Mouse (Mus musculus) heart, adult 11 months (tissue): Measurements from ENCODE around the gene Il25.

Experiments used
- DNase-seq: peaks from one replicate; pipeline ENCODE4 v3.0.0; 2022

Gene Il25

DNA sequence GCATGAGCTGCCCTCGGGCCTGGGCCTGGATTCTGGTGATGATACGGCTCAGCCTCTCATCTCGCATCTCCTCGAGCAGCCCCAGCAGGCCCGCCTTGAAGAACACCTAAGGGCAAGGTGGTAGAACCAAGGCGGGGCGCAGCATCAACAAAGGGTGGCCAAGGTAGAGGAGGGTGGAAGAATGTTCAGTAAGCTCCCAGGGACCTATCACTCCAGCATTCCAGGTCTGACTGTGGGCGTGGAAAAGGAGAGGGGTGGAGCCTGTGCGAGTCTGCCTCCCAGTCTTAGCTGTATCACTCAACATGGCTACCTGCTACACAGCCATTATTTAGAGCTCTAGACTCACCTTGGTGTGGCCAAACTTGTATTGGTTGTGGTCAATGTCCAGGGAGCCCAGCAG lies 24.0 kb downstream of the Il25 start:
- DNase-seq, result no peak

GRCm38 (mm10) chr14:54958503-54958902 lies 26.0 kb downstream of the Il25 start:
- DNase-seq, result no peak

DNA sequence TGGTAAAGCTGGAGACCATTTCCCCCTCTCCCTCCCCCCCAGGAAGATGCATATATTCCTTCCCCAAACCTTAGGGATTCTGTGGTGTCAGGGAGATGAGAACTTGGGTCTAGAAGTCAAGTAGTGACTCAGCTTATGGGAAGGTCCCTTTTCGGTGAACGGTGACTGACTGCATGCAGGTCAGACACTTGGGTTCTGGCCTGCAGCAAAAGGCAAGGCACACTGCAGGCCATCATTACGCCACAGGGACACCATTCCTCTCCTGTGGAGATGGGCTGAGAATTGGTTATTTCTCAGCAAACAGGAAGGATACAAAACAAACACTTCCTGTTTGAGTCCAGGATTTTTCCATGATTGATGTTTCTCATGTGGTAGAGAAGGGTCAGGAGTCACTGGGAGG lies 26.7 kb downstream of the Il25 start:
- DNase-seq, result no peak

DNA sequence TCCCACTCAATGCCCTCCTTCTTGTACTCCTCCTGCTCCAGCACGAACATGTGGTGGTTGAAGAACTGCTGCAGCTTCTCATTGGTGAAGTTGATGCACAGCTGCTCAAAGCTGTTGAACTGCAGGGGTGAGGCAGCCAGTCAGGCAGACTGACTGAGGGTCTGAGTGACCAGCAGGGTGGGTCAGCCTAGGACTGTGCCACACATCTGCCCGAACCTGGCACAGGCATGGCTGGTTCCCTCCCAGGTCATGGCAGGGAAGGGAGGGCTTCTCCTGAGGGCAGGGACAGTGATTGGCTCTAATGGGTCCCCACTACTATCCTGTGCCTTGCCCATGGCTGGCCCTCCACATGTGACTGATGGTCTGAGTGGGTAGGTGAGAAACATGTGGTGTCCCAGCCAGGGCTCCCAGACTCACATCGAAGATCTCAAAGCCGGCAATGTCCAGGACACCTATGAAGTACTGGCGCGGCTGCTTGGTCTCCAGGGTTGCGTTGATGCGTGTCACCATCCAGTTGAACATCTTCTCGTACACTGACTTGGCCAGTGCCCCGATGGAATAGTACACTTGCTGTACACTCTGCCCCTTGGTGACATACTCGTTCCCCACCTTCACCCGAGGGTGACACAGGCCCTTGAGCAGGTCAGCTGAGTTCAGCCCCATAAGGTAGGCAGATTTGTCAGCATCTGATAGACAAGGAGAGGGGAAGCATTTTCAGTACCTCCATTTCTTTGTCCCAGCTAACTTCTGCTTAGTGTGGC lies 27.5 kb downstream of the Il25 start:
- peak; percentile 94 for DNase-seq

DNA sequence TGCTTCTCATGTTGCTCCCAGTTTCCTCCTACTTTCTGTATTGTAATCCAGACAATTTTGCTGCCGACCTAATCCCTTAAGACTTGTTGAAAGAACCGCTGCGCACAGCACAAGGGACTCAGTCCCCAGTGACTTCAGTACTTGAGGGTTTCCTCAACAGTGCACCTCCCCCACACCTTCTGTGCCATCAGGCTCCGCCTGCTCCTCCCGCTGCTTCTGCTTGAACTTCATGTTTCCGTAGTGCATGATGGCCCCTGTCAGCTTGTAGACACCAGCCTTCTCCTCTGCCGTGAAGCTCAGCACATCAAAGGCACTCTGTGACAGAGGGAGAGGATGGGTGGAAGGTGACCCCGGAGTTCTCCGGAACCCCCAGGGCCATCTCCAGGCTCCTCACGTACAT lies 28.3 kb downstream of the Il25 start:
- no peak for DNase-seq

- no peak for DNase-seq
These were observed 29.0 kb downstream of the Il25 start for GRCm38 (mm10) chr14:54961487-54961886.

GRCm38 (mm10) chr14:54962714-54963113 lies 30.2 kb downstream of the Il25 start:
- DNase-seq, result no peak

DNA sequence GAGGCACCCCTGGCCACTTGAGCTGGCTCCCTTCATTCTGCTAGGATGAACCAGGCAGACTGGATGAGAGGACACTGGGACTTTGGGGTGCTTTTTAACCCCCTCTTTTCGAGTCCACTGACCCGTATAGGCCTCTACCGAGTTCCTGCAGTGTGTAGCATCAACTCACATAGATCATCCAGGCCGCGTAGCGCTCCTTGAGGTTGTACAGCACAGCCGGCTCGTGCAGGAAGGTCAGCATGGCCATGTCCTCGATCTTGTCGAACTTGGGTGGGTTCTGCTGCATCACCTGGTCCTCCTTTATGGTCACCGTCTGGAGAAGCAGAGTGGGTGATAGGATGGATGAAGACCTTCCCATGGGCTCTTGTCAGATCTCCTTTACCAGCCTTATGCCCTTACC lies 31.2 kb downstream of the Il25 start:
- DNase-seq, result no peak

DNA sequence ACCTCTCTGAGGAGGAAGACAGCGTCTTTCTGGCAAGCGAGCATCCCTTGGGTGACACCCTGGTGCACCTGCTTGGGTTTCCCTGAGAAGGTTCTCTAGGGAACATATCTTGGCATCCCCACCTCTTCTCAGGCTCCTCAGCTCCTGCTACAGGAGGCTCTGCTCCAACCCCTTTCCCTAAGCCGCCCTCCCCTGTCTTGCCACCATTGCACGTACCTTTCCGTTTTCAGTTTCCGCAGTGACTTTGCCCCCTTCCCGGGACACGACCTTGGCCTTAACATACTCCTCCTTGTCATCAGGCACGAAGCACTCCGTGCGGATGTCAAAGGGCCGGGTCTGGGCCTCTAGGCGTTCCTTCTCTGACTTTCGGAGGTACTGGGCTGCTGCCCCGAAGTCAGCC lies 32.5 kb downstream of the Il25 start:
- DNase-seq, result no peak

GRCm38 (mm10) chr14:54965631-54966030 lies 33.1 kb downstream of the Il25 start:
- no peak for DNase-seq

GRCm38 (mm10) chr14:54966320-54966977 lies 34.0 kb downstream of the Il25 start, which contains the start of gene Myh6:
Gene Myh6 (minus strand): TSS chr14:54966927.
- DNase-seq, result peak; percentile 98

GRCm38 (mm10) chr14:54967874-54968273 lies 35.4 kb downstream of the Il25 start:
- peak; percentile 98 for DNase-seq

DNA sequence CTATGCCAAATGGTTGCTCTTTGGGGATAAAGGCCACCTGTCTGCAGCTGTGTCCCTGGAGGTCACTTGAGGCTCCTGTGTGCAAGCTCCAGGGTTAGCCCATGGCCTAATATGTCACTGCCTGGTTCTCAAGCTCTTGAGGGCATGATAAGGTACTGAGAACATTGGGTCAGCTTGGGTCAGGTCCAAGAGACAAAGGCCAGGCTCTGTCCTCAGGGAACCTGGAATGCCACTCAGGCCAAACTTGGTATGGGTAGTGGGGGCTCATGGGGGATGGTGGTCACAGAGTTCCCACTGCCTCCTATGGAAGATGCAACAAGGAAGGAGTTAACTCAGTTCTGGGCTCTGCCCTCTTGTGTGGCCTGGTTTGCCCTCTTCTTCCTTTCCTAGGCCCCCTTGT lies 35.8 kb downstream of the Il25 start:
- peak; percentile 98 for DNase-seq

GRCm38 (mm10) chr14:54972786-54973185 lies 40.3 kb downstream of the Il25 start:
- peak; percentile 93 for DNase-seq

- DNase-seq, result no peak
These were observed 41.7 kb downstream of the Il25 start for GRCm38 (mm10) chr14:54974068-54974791.

GRCm38 (mm10) chr14:54976633-54977032 lies 44.1 kb downstream of the Il25 start, which contains the start of gene Gm17428:
Gene Gm17428 (plus strand): TSS chr14:54976933.
- DNase-seq, result no peak

DNA sequence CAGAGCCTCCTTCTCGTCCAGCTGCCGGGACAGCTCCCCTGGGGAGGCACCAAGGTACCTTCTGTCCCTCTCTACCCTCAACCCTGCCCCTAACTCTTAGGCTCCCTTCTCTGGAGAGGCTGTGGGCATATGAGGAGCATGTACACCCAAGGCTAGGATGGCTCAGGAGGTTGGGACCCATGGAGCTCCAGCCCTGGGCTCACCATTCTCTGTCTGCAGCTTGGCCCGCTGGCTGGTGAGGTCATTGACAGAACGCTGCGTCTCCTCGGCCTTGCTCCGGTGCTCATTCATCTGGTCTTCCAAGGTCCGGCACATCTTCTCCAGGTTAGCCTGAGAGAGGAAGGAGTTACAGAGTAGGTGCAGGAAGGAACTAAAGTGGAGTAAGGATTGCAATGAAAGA lies 46.2 kb downstream of the Il25 start:
- peak; percentile 88 for DNase-seq

- no peak for DNase-seq
These were observed 49.4 kb downstream of the Il25 start for GRCm38 (mm10) chr14:54981934-54982333.
